Mouse (Mus musculus) midbrain, embryonic 14.5 days (tissue): ENCODE results near the gene Prkag3. TPM values are rescaled to one million over a fixed set of nuclear protein-coding genes. Genes with fewer than 3 reads are reported as not detected.

Experiments used
- ATAC-seq: fragments of 200-750 bp; cut with Nextera tagmentation; 2 replicates; pipeline ENCODE4 v1.8.0; 2017; ENCODE audit warnings: moderate number of reproducible peaks, moderate library complexity; ENCODE audit not compliant: low FRiP score, low TSS enrichment
- DNase-seq: peaks from one replicate; pipeline ENCODE4 v3.0.0-alpha.2; 2015
- H3K27ac ChIP-seq: fragments of 300-500 bp; sonication (generic); replicated peaks from 2 replicates; pipeline ENCODE4 v1.5.1; 2014; ENCODE audit warnings: mild to moderate bottlenecking, low read depth, low read length, moderate library complexity
- H3K27me3 ChIP-seq: fragments of 300-500 bp; sonication (generic); 2 replicates; pipeline ENCODE4 v1.6.1; 2014; ENCODE audit warnings: low read length, control low read depth, mixed read lengths; ENCODE audit not compliant: control insufficient read depth, insufficient read depth
- H3K36me3 ChIP-seq: fragments of 300-500 bp; sonication (generic); 2 replicates; pipeline ENCODE4 v1.6.1; 2014; ENCODE audit warnings: low read length, control low read depth; ENCODE audit not compliant: control insufficient read depth, insufficient read depth
- H3K4me1 ChIP-seq: fragments of 300-500 bp; sonication (generic); 2 replicates; pipeline ENCODE4 v1.6.1; 2014; ENCODE audit warnings: mild to moderate bottlenecking, antibody characterized with exemption, low read length, control low read depth; ENCODE audit not compliant: control insufficient read depth, insufficient read depth
- H3K4me2 ChIP-seq: fragments of 300-500 bp; sonication (generic); 2 replicates; pipeline ENCODE4 v1.6.1; 2014; ENCODE audit warnings: mild to moderate bottlenecking, low read length, moderate library complexity
- H3K4me3 ChIP-seq: fragments of 300-500 bp; sonication (generic); replicated peaks from 2 replicates; pipeline ENCODE4 v1.5.1; 2014; ENCODE audit warnings: low read depth, low read length
- H3K9ac ChIP-seq: fragments of 300-500 bp; sonication (generic); replicated peaks from 2 replicates; pipeline ENCODE4 v1.6.1; 2014; ENCODE audit warnings: mild to moderate bottlenecking, low read length, moderate library complexity
- H3K9me3 ChIP-seq: fragments of 300-500 bp; sonication (generic); 2 replicates; pipeline ENCODE4 v1.6.1; 2016; ENCODE audit warnings: low read length, control low read depth, mixed read lengths; ENCODE audit not compliant: control insufficient read depth
- WGBS: fragments of 180-500 bp; shearing (Covaris S2); extraction: QIAGEN DNeasy Blood & Tissue Kit; methylation state at CpG from one replicate; pipeline ENCODE4 v1.1.7; 2014; 5-methylcytosine and 5-hydroxymethylcytosine counted together
- polyA plus RNA-seq: library from polyadenylated mRNA; unstranded; fragments of >200 nt; fragmentation: Nextera tagmentation; extraction: Ambion mirVana; gene quantifications from 2 replicates; pipeline ENCODE4 v1.2.1, GENCODE M21; 2014

Gene Prkag3
- polyA plus RNA-seq, 1 experiment from 2014 or later = not detected

- no peaks in the 10 kb centered on the region for H3K4me1 ChIP-seq
- DNase-seq (no peak), ATAC-seq (no peak)
- H3K36me3 ChIP-seq = peaks cover 48% of the 10 kb centered on the region
- H3K27ac ChIP-seq = no peak overlapping the region
- no peak overlapping the region for H3K4me3 ChIP-seq
- no peaks in the 10 kb centered on the region for H3K9me3 ChIP-seq
- 97% methylated on average over 1 of the region's 1 CpGs for WGBS
- no peak overlapping the region for H3K4me2 ChIP-seq
- H3K27me3 ChIP-seq = no peaks in the 10 kb centered on the region
- H3K9ac ChIP-seq = no peak overlapping the region
These were observed 50.2 kb downstream of the Prkag3 start for GRCm38 (mm10) chr1:74698791-74699190.

DNA sequence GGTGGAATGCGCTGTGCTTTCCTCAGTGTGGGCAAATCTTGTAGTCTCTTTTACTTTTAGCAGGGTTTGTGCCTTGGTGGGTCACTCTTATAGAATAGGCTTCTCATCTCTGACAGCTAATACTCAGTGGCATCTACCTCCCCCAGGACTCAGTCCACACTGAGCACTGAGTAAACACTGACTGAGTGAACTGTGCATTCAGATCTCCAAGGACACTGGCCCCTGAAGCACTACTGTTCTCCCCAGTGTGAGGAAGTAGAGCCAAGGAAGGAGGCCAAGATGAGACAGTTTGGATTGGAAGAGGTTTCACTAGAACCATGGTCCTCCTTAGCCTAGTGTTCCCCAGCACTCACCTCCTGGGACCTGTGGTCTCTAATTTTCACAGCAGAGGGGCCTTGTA is 50.7 kb downstream of the Prkag3 start:
- ATAC-seq = no peak
- 96% methylated on average over 1 of the region's 1 CpGs for WGBS
- H3K36me3 ChIP-seq = peaks cover 48% of the 10 kb centered on the region

GRCm38 (mm10) chr1:74697416-74697815 is 51.6 kb downstream of the Prkag3 start:
- ATAC-seq (no peak), DNase-seq (no peak)
- H3K4me3 ChIP-seq = no peak overlapping the region
- no peaks in the 10 kb centered on the region for H3K9me3 ChIP-seq
- WGBS = 95% methylated on average over 6 of the region's 6 CpGs
- peaks cover 50% of the 10 kb centered on the region for H3K36me3 ChIP-seq
- H3K27me3 ChIP-seq = no peaks in the 10 kb centered on the region
- H3K27ac ChIP-seq = no peak overlapping the region
- H3K4me2 ChIP-seq = no peak overlapping the region
- H3K9ac ChIP-seq = no peak overlapping the region
- H3K4me1 ChIP-seq = no peaks in the 10 kb centered on the region

More for the DNA sequence above, 50.7 kb downstream of the Prkag3 start:
- Histone ChIP-seq H3K9ac (no peak overlapping the region), H3K27me3 (no peaks in the 10 kb centered on the region), H3K4me1 (no peaks in the 10 kb centered on the region), H3K9me3 (no peaks in the 10 kb centered on the region), H3K4me3 (no peak overlapping the region), H3K4me2 (no peak overlapping the region), H3K27ac (no peak overlapping the region)
- no peak for DNase-seq

GRCm38 (mm10) chr1:74695836-74696235 is 53.2 kb downstream of the Prkag3 start:
- no peaks in the 10 kb centered on the region for H3K9me3 ChIP-seq
- no peaks in the 10 kb centered on the region for H3K4me1 ChIP-seq
- H3K27me3 ChIP-seq = no peaks in the 10 kb centered on the region
- peaks cover 65% of the 10 kb centered on the region for H3K36me3 ChIP-seq
- H3K9ac ChIP-seq = no peak overlapping the region
- no peak overlapping the region for H3K4me3 ChIP-seq
- DNase-seq (no peak), ATAC-seq (no peak)
- over 99% methylated on average over 4 of the region's 4 CpGs for WGBS
- no peak overlapping the region for H3K4me2 ChIP-seq
- no peak overlapping the region for H3K27ac ChIP-seq

DNA sequence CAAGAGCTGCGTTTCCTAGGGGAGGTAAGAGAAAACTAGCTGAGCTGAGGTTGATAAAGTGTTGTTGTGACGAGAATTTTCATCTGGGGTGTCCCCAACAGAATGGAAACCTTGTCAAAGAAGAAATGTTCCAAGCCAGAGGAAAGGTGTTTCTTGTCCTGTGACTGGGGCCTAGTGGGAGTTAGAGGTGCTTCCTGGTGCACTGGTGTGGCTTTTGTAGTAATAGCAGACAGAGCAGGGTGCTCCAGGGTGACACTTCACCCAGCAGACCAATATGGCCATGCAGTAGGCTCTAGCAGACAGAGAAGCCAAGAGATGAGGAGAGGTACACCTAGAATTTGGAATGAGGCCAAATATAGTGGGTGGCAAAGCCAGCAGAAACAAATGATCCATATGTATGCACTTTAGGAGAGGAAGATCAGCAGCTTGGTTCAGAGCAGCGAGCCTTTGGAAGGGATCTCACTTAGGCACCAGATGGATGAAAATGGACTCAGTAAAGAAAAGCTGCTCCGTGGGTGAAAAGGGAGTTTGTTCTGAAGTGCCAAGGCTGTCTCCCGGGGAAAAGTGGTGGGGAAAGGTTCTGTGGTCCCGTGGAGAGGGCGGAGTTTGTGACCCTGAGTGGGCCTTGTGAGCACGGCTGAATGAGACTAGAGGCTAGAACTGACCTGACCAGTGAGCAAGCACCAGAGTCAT is 55.0 kb downstream of the Prkag3 start:
- Histone ChIP-seq H3K36me3 (peaks cover 73% of the 10 kb centered on the region), H3K9me3 (no peaks in the 10 kb centered on the region), H3K27ac (no peak overlapping the region), H3K4me2 (no peak overlapping the region), H3K9ac (no peak overlapping the region), H3K27me3 (no peaks in the 10 kb centered on the region), H3K4me3 (no peak overlapping the region), H3K4me1 (no peaks in the 10 kb centered on the region)
- no peak for DNase-seq
- no peak for ATAC-seq
- WGBS = 92% methylated on average over 8 of the region's 8 CpGs

Other genes starting within 250 kb of the Prkag3 start
- gene Cnot9, start 243.2 kb downstream of the Prkag3 start, polyA plus RNA-seq = 48.5 and 56.0 TPM in 2 replicates
- gene Plcd4, start 206.3 kb downstream of the Prkag3 start, polyA plus RNA-seq = 4.4 and 6.2 TPM in 2 replicates
- 26.7 and 33.1 TPM in 2 replicates for gene Usp37, start 204.9 kb downstream of the Prkag3 start, polyA plus RNA-seq
- 8.9 and 9.7 TPM in 2 replicates for gene Zfp142, start 161.0 kb downstream of the Prkag3 start, polyA plus RNA-seq
- 20.8 and 22.5 TPM in 2 replicates for gene Bcs1l, start 160.9 kb downstream of the Prkag3 start, polyA plus RNA-seq
- gene Rnf25, start 147.8 kb downstream of the Prkag3 start, polyA plus RNA-seq = 9.8 and 30.4 TPM in 2 replicates
- 15.8 and 19.7 TPM in 2 replicates for gene Stk36, start 147.8 kb downstream of the Prkag3 start, polyA plus RNA-seq
- 10.4 and 20.1 TPM in 2 replicates for gene Ttll4, start 87.5 kb downstream of the Prkag3 start, polyA plus RNA-seq
- gene Cyp27a1, start 35.6 kb downstream of the Prkag3 start, polyA plus RNA-seq = 0.53 and 2.1 TPM in 2 replicates
- gene Wnt6, start 22.7 kb upstream of the Prkag3 start, polyA plus RNA-seq = 2.7 TPM in 1 of 2 replicates, not detected in the other
- 0.11 and 0.36 TPM in 2 replicates for gene Wnt10a, start 42.3 kb upstream of the Prkag3 start, polyA plus RNA-seq
- gene Cdk5r2, start 105.7 kb upstream of the Prkag3 start, polyA plus RNA-seq = 16.5 and 29.9 TPM in 2 replicates
- 3.0 and 3.3 TPM in 2 replicates for gene Fev, start 136.2 kb upstream of the Prkag3 start, polyA plus RNA-seq
- 0.77 TPM in 1 of 2 replicates, not detected in the other for gene Cryba2, start 143.9 kb upstream of the Prkag3 start, polyA plus RNA-seq
- 0.13 and 0.34 TPM in 2 replicates for gene Cfap65, start 186.4 kb upstream of the Prkag3 start, polyA plus RNA-seq
- 0.16 TPM in 1 of 2 replicates, not detected in the other for gene Ihh, start 202.5 kb upstream of the Prkag3 start, polyA plus RNA-seq